Comparison of ENCODE assay signal across 19 mouse cellular contexts in genomic region chr11:75184573-75184972, GRCm38 (mm10). TPM values are rescaled to one million over a fixed set of nuclear protein-coding genes. Genes with fewer than 3 reads are reported as not detected.
DNase-seq lines count a peak whose midpoint lies in the region; ATAC-seq and TF ChIP-seq lines count a peak whose summit lies in the region.
"Had no signal": no experiment of that assay in that cellular context is flagged by ENCODE, and none has a peak within 500 bp of the region (broad histone marks: within the 10 kb centered on the region; RNA-seq: fewer than 3 reads in every experiment).

No protein-coding gene starts in this region.

- 0 out of 2 replicates have a peak overlapping the region, but pooled peaks have one; percentile 29 for H3K27ac ChIP-seq in hindbrain, embryonic 10.5 days
- H3K27ac ChIP-seq in hindbrain, postnatal 0 days: no peak overlapping the region
- H3K27ac ChIP-seq in neural tube, embryonic 13.5 days (replicated peaks): peak overlapping the region; percentile 67
- H3K27ac ChIP-seq in neural tube, embryonic 15.5 days (replicated peaks): no peak overlapping the region
- no peak overlapping the region; the same call in 1 of the 2 replicates for H3K27ac ChIP-seq in midbrain, embryonic 16.5 days (ENCODE audit: low read length)
- no peak overlapping the region for H3K27ac ChIP-seq in kidney, adult 2 months (ENCODE audit: insufficient read depth, low read depth, low read length)
- H3K27ac ChIP-seq: forebrain, embryonic 12.5 days; heart, embryonic 13.5 days; intestine, embryonic 15.5 days; limb, embryonic 12.5 days; liver, embryonic 12.5 days had no signal

- ATAC-seq in hindbrain, postnatal 0 days: no peak
- no peak for ATAC-seq in neural tube, embryonic 13.5 days (ENCODE audit: low read depth)
- no peak for ATAC-seq in neural tube, embryonic 15.5 days (ENCODE audit: low FRiP score)
- no peak for ATAC-seq in midbrain, embryonic 16.5 days
- ATAC-seq: intestine, embryonic 15.5 days; liver, embryonic 12.5 days had no signal

- peaks cover 56% of the 10 kb centered on the region for H3K36me3 ChIP-seq in hindbrain, embryonic 10.5 days
- peaks cover 16% of the 10 kb centered on the region for H3K36me3 ChIP-seq in hindbrain, postnatal 0 days (ENCODE audit: insufficient read depth, low read length)
- peaks cover 16% of the 10 kb centered on the region; the same call in 1 of the 2 replicates for H3K36me3 ChIP-seq in neural tube, embryonic 13.5 days
- peaks cover 30% of the 10 kb centered on the region; the same call in 1 of the 2 replicates for H3K36me3 ChIP-seq in neural tube, embryonic 15.5 days
- H3K36me3 ChIP-seq in midbrain, embryonic 16.5 days (ENCODE audit: control insufficient read depth, insufficient read depth, low read length): peaks cover 2% of the 10 kb centered on the region; the same call in 1 of the 2 replicates
- no peaks in the 10 kb centered on the region for H3K36me3 ChIP-seq in kidney, adult 2 months (ENCODE audit: control insufficient read depth, insufficient read depth, low read length)

- no peak for TF ChIP-seq POLR2A in kidney, adult 2 months (IDR thresholded peaks at IDR 0.05; ENCODE audit: low read depth, low read length)

- no peaks in the 10 kb centered on the region for H3K9me3 ChIP-seq in hindbrain, embryonic 10.5 days
- no peaks in the 10 kb centered on the region for H3K9me3 ChIP-seq in hindbrain, postnatal 0 days (ENCODE audit: low read length)
- no peaks in the 10 kb centered on the region for H3K9me3 ChIP-seq in neural tube, embryonic 13.5 days
- H3K9me3 ChIP-seq in neural tube, embryonic 15.5 days (replicated peaks): no peaks in the 10 kb centered on the region
- no peaks in the 10 kb centered on the region for H3K9me3 ChIP-seq in midbrain, embryonic 16.5 days (replicated peaks; ENCODE audit: control insufficient read depth, low read length, poor library complexity, severe bottlenecking)
- H3K9me3 ChIP-seq: forebrain, embryonic 12.5 days; heart, embryonic 13.5 days; intestine, embryonic 15.5 days; limb, embryonic 12.5 days; liver, embryonic 12.5 days; megakaryocyte, embryonic 14.5 days had no signal

- no peaks in the 10 kb centered on the region for H3K27me3 ChIP-seq in hindbrain, embryonic 10.5 days (ENCODE audit: insufficient read depth, poor library complexity, severe bottlenecking)
- H3K27me3 ChIP-seq in hindbrain, postnatal 0 days (ENCODE audit: insufficient read depth, low read length): no peaks in the 10 kb centered on the region
- H3K27me3 ChIP-seq in neural tube, embryonic 13.5 days: no peaks in the 10 kb centered on the region
- H3K27me3 ChIP-seq in neural tube, embryonic 15.5 days (replicated peaks): no peaks in the 10 kb centered on the region
- H3K27me3 ChIP-seq in midbrain, embryonic 16.5 days (ENCODE audit: control insufficient read depth, insufficient read depth, low read depth, low read length): no peaks in the 10 kb centered on the region
- no peaks in the 10 kb centered on the region for H3K27me3 ChIP-seq in kidney, adult 2 months (replicated peaks; ENCODE audit: control insufficient read depth, insufficient read depth, low read length)
- H3K27me3 ChIP-seq: forebrain, embryonic 12.5 days; heart, embryonic 13.5 days; intestine, embryonic 15.5 days; limb, embryonic 12.5 days; liver, embryonic 12.5 days; megakaryocyte, embryonic 14.5 days had no signal

- DNase-seq in adrenal gland, postnatal 14 days: peak; percentile 3
- no peak for DNase-seq in adrenal gland, adult 8-10 months
- DNase-seq in hindbrain, embryonic 10.5 days (ENCODE audit: low spot score): no peak
- DNase-seq in hindbrain, postnatal 0 days (ENCODE audit: low spot score): no peak
- no peak for DNase-seq in kidney, adult 2 months
- DNase-seq: adrenal gland, adult 2 months; cerebellum, postnatal 10 days; heart, adult 11 months; heart, postnatal 36 days; lung, adult 2 months had no signal

- peaks cover 29% of the 10 kb centered on the region for H3K4me1 ChIP-seq in hindbrain, embryonic 10.5 days (replicated peaks)
- H3K4me1 ChIP-seq in hindbrain, postnatal 0 days (ENCODE audit: insufficient read depth, low read length): peaks cover 3% of the 10 kb centered on the region; the same call in 1 of the 2 replicates
- peaks cover 51% of the 10 kb centered on the region for H3K4me1 ChIP-seq in neural tube, embryonic 13.5 days (replicated peaks)
- peaks cover 30% of the 10 kb centered on the region for H3K4me1 ChIP-seq in neural tube, embryonic 15.5 days
- peaks cover 6% of the 10 kb centered on the region for H3K4me1 ChIP-seq in midbrain, embryonic 16.5 days (ENCODE audit: control insufficient read depth, insufficient read depth, low read length)
- H3K4me1 ChIP-seq in kidney, adult 2 months (ENCODE audit: control insufficient read depth, insufficient read depth, low read length): no peaks in the 10 kb centered on the region; the same call in 1 of the 2 replicates

- 85% methylated on average over 5 of the region's 5 CpGs for WGBS in hindbrain, embryonic 10.5 days
- WGBS in hindbrain, postnatal 0 days: 76% methylated on average over 5 of the region's 5 CpGs
- WGBS in neural tube, embryonic 13.5 days: 85% methylated on average over 5 of the region's 5 CpGs
- 92% methylated on average over 5 of the region's 5 CpGs for WGBS in neural tube, embryonic 15.5 days
- 88% methylated on average over 5 of the region's 5 CpGs for WGBS in midbrain, embryonic 16.5 days
- 95% methylated on average over 5 of the region's 5 CpGs for WGBS in kidney, adult 2 months

- no peak for TF ChIP-seq CTCF in hindbrain, postnatal 0 days (IDR thresholded peaks at IDR 0.05; ENCODE audit: low read depth)
- TF ChIP-seq CTCF in kidney, adult 2 months (conservative IDR thresholded peaks at IDR 0.05; ENCODE audit: insufficient read depth, insufficient read length, low read depth, low read length): no peak

- H3K4me3 ChIP-seq in hindbrain, embryonic 10.5 days: no peak overlapping the region
- no peak overlapping the region for H3K4me3 ChIP-seq in hindbrain, postnatal 0 days (ENCODE audit: low read length)
- no peak overlapping the region for H3K4me3 ChIP-seq in neural tube, embryonic 13.5 days
- H3K4me3 ChIP-seq in neural tube, embryonic 15.5 days (replicated peaks): no peak overlapping the region
- H3K4me3 ChIP-seq in midbrain, embryonic 16.5 days (ENCODE audit: low read depth, low read length): no peak overlapping the region
- no peak overlapping the region for H3K4me3 ChIP-seq in kidney, adult 2 months (ENCODE audit: insufficient read depth, low read depth, low read length)
- H3K4me3 ChIP-seq: forebrain, embryonic 12.5 days; heart, embryonic 13.5 days; intestine, embryonic 15.5 days; limb, embryonic 12.5 days; liver, embryonic 12.5 days; megakaryocyte, embryonic 14.5 days had no signal

- no peak overlapping the region for H3K4me2 ChIP-seq in hindbrain, postnatal 0 days (ENCODE audit: low read depth, low read length)
- no peak overlapping the region for H3K4me2 ChIP-seq in neural tube, embryonic 13.5 days
- no peak overlapping the region for H3K4me2 ChIP-seq in neural tube, embryonic 15.5 days
- H3K4me2 ChIP-seq in midbrain, embryonic 16.5 days (ENCODE audit: low read length): no peak overlapping the region
- H3K4me2 ChIP-seq: forebrain, embryonic 12.5 days; heart, embryonic 13.5 days; intestine, embryonic 15.5 days; limb, embryonic 12.5 days; liver, embryonic 12.5 days had no signal

- H3K9ac ChIP-seq in hindbrain, postnatal 0 days (replicated peaks; ENCODE audit: low read length): no peak overlapping the region
- peak overlapping the region; percentile 34; the same call in 1 of the 2 replicates for H3K9ac ChIP-seq in neural tube, embryonic 13.5 days
- H3K9ac ChIP-seq in neural tube, embryonic 15.5 days (replicated peaks): no peak overlapping the region
- H3K9ac ChIP-seq in midbrain, embryonic 16.5 days (ENCODE audit: low read depth, low read length): peak overlapping the region; percentile 12; the same call in 1 of the 2 replicates
- H3K9ac ChIP-seq: forebrain, embryonic 12.5 days; heart, embryonic 13.5 days; intestine, embryonic 15.5 days; limb, embryonic 12.5 days; liver, embryonic 12.5 days had no signal

RNA-seq across cellular contexts. Expression of gene Ovca2, which starts 5.9 kb away (rescaled TPM):
- total RNA-seq in adrenal gland, postnatal 14 days (2021): 14.5 and 15.8 TPM in 2 replicates
- total RNA-seq in adrenal gland, adult 8-10 months (2022): 10 to 100 TPM; 22.3 to 28.9 (median 25.9) TPM
- polyA plus RNA-seq in hindbrain, embryonic 10.5 days (2016; fragmentation: Nextera tagmentation; extraction: Ambion mirVana): 27.6 and 33.1 TPM in 2 replicates
- total RNA-seq in hindbrain, postnatal 0 days (2014; rRNA removed): 11.0 and 17.6 TPM in 2 replicates
- 11.7 and 15.7 TPM in 2 replicates for polyA plus RNA-seq in hindbrain, postnatal 0 days (2015; fragmentation: Nextera tagmentation; extraction: Ambion mirVana)
- polyA plus RNA-seq in neural tube, embryonic 13.5 days (2015; fragmentation: Nextera tagmentation; extraction: Ambion mirVana): 18.6 and 20.5 TPM in 2 replicates
- polyA plus RNA-seq in neural tube, embryonic 15.5 days (2015; fragmentation: Nextera tagmentation; extraction: Ambion mirVana): 12.6 and 15.4 TPM in 2 replicates
- 13.3 and 14.5 TPM in 2 replicates for polyA plus RNA-seq in midbrain, embryonic 16.5 days (2015; fragmentation: Nextera tagmentation; extraction: Ambion mirVana)
- polyA plus RNA-seq in kidney, adult 2 months (2012; rRNA removed): 18.6 and 33.7 TPM in 2 replicates

RNA-seq across cellular contexts. Expression of gene Dph1, which starts 6.5 kb away (rescaled TPM):
- 22.3 and 28.5 TPM in 2 replicates for total RNA-seq in adrenal gland, postnatal 14 days (2021)
- total RNA-seq in adrenal gland, adult 8-10 months (2022): 10 to 100 TPM; 32.3 to 46.1 (median 44.7) TPM
- polyA plus RNA-seq in hindbrain, embryonic 10.5 days (2016; fragmentation: Nextera tagmentation; extraction: Ambion mirVana): 23.2 and 24.2 TPM in 2 replicates
- 31.3 and 39.2 TPM in 2 replicates for total RNA-seq in hindbrain, postnatal 0 days (2014; rRNA removed)
- polyA plus RNA-seq in hindbrain, postnatal 0 days (2015; fragmentation: Nextera tagmentation; extraction: Ambion mirVana): 13.5 and 13.6 TPM in 2 replicates
- 13.7 and 15.0 TPM in 2 replicates for polyA plus RNA-seq in neural tube, embryonic 13.5 days (2015; fragmentation: Nextera tagmentation; extraction: Ambion mirVana)
- 13.8 and 16.2 TPM in 2 replicates for polyA plus RNA-seq in neural tube, embryonic 15.5 days (2015; fragmentation: Nextera tagmentation; extraction: Ambion mirVana)
- 12.5 and 14.0 TPM in 2 replicates for polyA plus RNA-seq in midbrain, embryonic 16.5 days (2015; fragmentation: Nextera tagmentation; extraction: Ambion mirVana)
- polyA plus RNA-seq in kidney, adult 2 months (2012; rRNA removed): 40.2 and 46.7 TPM in 2 replicates

RNA-seq across cellular contexts. Expression of gene Rtn4rl1, which starts 9.0 kb away (rescaled TPM):
- total RNA-seq in adrenal gland, postnatal 14 days (2021): 29.5 and 32.6 TPM in 2 replicates
- total RNA-seq in adrenal gland, adult 8-10 months (2022): 10 to 100 TPM; 39.9 to 74.9 (median 58.7) TPM
- 2.5 and 2.8 TPM in 2 replicates for polyA plus RNA-seq in hindbrain, embryonic 10.5 days (2016; fragmentation: Nextera tagmentation; extraction: Ambion mirVana)
- total RNA-seq in hindbrain, postnatal 0 days (2014; rRNA removed): 13.0 and 13.4 TPM in 2 replicates
- 9.9 and 10.7 TPM in 2 replicates for polyA plus RNA-seq in hindbrain, postnatal 0 days (2015; fragmentation: Nextera tagmentation; extraction: Ambion mirVana)
- 12.4 and 16.5 TPM in 2 replicates for polyA plus RNA-seq in neural tube, embryonic 13.5 days (2015; fragmentation: Nextera tagmentation; extraction: Ambion mirVana)
- polyA plus RNA-seq in neural tube, embryonic 15.5 days (2015; fragmentation: Nextera tagmentation; extraction: Ambion mirVana): 12.6 and 13.7 TPM in 2 replicates
- 17.8 and 19.7 TPM in 2 replicates for polyA plus RNA-seq in midbrain, embryonic 16.5 days (2015; fragmentation: Nextera tagmentation; extraction: Ambion mirVana)
- 11.3 and 12.7 TPM in 2 replicates for polyA plus RNA-seq in kidney, adult 2 months (2012; rRNA removed)

RNA-seq across cellular contexts. Expression of gene Hic1, which starts 15.3 kb away (rescaled TPM):
- 14.5 and 17.0 TPM in 2 replicates for total RNA-seq in adrenal gland, postnatal 14 days (2021)
- 10 to 100 TPM in 2 of 4 experiments, 1 to 10 TPM in 2; 7.7 to 16.5 (median 11.4) TPM for total RNA-seq in adrenal gland, adult 8-10 months (2022)
- 0.15 and 0.52 TPM in 2 replicates for polyA plus RNA-seq in hindbrain, embryonic 10.5 days (2016; fragmentation: Nextera tagmentation; extraction: Ambion mirVana)
- 8.5 and 12.9 TPM in 2 replicates for total RNA-seq in hindbrain, postnatal 0 days (2014; rRNA removed)
- 1.7 TPM in 2 replicates for polyA plus RNA-seq in hindbrain, postnatal 0 days (2015; fragmentation: Nextera tagmentation; extraction: Ambion mirVana)
- polyA plus RNA-seq in neural tube, embryonic 13.5 days (2015; fragmentation: Nextera tagmentation; extraction: Ambion mirVana): 7.4 and 9.2 TPM in 2 replicates
- 5.3 and 10.7 TPM in 2 replicates for polyA plus RNA-seq in neural tube, embryonic 15.5 days (2015; fragmentation: Nextera tagmentation; extraction: Ambion mirVana)
- 1.3 and 1.8 TPM in 2 replicates for polyA plus RNA-seq in midbrain, embryonic 16.5 days (2015; fragmentation: Nextera tagmentation; extraction: Ambion mirVana)
- polyA plus RNA-seq in kidney, adult 2 months (2012; rRNA removed): 8.6 and 12.6 TPM in 2 replicates

Comparison
In these comparisons a context has a peak if more than half of its experiments do, and no peak if none do; other contexts are left out.
1. H3K27ac ChIP-seq: peak in hindbrain, embryonic 10.5 days (single experiment) and neural tube, embryonic 13.5 days (single experiment); none in hindbrain, postnatal 0 days (single experiment), neural tube, embryonic 15.5 days (single experiment), midbrain, embryonic 16.5 days (single experiment) and kidney, adult 2 months (single experiment).
2. H3K9ac ChIP-seq: peak in neural tube, embryonic 13.5 days (single experiment) and midbrain, embryonic 16.5 days (single experiment); none in hindbrain, postnatal 0 days (single experiment) and neural tube, embryonic 15.5 days (single experiment).